27 mouse cellular contexts compared by ENCODE assay signal in genomic region chr1:164935477-164936044, GRCm38 (mm10). TPM values are rescaled to one million over a fixed set of nuclear protein-coding genes. Genes with fewer than 3 reads are reported as not detected.
DNase-seq lines count a peak whose midpoint lies in the region; ATAC-seq and TF ChIP-seq lines count a peak whose summit lies in the region.
"Had no signal": no experiment of that assay in that cellular context is flagged by ENCODE, and none has a peak within 500 bp of the region (broad histone marks: within the 10 kb centered on the region; RNA-seq: fewer than 3 reads in every experiment).

Xcl1 (minus strand) TSS chr1:164935527.

- peaks cover 3% of the 10 kb centered on the region; the same call in 1 of the 2 replicates for H3K4me1 ChIP-seq in heart, embryonic 10.5 days
- H3K4me1 ChIP-seq in intestine, embryonic 16.5 days (ENCODE audit: control insufficient read depth, insufficient read depth, low read length) = peaks cover 9% of the 10 kb centered on the region
- H3K4me1 ChIP-seq: embryonic facial prominence, embryonic 12.5 days; forebrain, embryonic 15.5 days; heart, embryonic 15.5 days; hindbrain, embryonic 15.5 days had no signal

- WGBS in heart, embryonic 10.5 days = 58% methylated on average over 9 of the region's 9 CpGs
- WGBS in intestine, embryonic 16.5 days = 64% methylated on average over 9 of the region's 9 CpGs

- peak; percentile 47 for DNase-seq in heart, embryonic 10.5 days (ENCODE audit: low spot score)
- DNase-seq in heart, adult 9 months (ENCODE audit: low spot score in 2 of 2) = no peak
- DNase-seq in T-cell, adult 2 months (ENCODE audit: low spot score) = peak; percentile 6
- DNase-seq in natural killer cell, adult 2 months (ENCODE audit: low spot score in 2 of 2) = peak; percentile 56 to 70
- no peak for DNase-seq in retina, embryonic 14.5 days (ENCODE audit: low spot score)
- DNase-seq in layer of hippocampus, adult 2 months (ENCODE audit: low spot score in 2 of 2) = no peak
- DNase-seq: adrenal gland, postnatal 25 days; B cell, adult 2 months; cerebellum, adult 18-20 months; cerebellum, adult 9-11 months; embryo, embryonic 11 days; gastrocnemius, postnatal 36 days; heart, adult 11 months had no signal

- H3K4me2 ChIP-seq in intestine, embryonic 16.5 days (ENCODE audit: low read depth, low read length) = no peak within 1 kb of the TSS
- H3K4me2 ChIP-seq: embryonic facial prominence, embryonic 12.5 days; forebrain, embryonic 15.5 days; heart, embryonic 11.5 days; heart, embryonic 15.5 days; hindbrain, embryonic 15.5 days had no signal

- H3K9ac ChIP-seq in intestine, embryonic 16.5 days (ENCODE audit: low read depth, low read length) = no peak within 1 kb of the TSS
- H3K9ac ChIP-seq: embryonic facial prominence, embryonic 12.5 days; forebrain, embryonic 15.5 days; heart, embryonic 15.5 days; hindbrain, embryonic 15.5 days had no signal

- H3K4me3 ChIP-seq in heart, embryonic 10.5 days = no peak within 1 kb of the TSS
- H3K4me3 ChIP-seq in intestine, embryonic 16.5 days (ENCODE audit: low read length) = no peak within 1 kb of the TSS
- no peak within 1 kb of the TSS for H3K4me3 ChIP-seq in layer of hippocampus, adult 2 months
- H3K4me3 ChIP-seq: embryonic facial prominence, embryonic 12.5 days; forebrain, embryonic 15.5 days; heart, embryonic 15.5 days; hindbrain, embryonic 15.5 days had no signal

- no peaks in the 10 kb centered on the region for H3K9me3 ChIP-seq in heart, embryonic 10.5 days
- H3K9me3 ChIP-seq in intestine, embryonic 16.5 days (ENCODE audit: control insufficient read depth, low read length) = no peaks in the 10 kb centered on the region
- H3K9me3 ChIP-seq: embryonic facial prominence, embryonic 12.5 days; forebrain, embryonic 15.5 days; heart, embryonic 15.5 days; hindbrain, embryonic 15.5 days had no signal

- H3K36me3 ChIP-seq in heart, embryonic 10.5 days = no peaks in the 10 kb centered on the region
- H3K36me3 ChIP-seq in intestine, embryonic 16.5 days (ENCODE audit: control insufficient read depth, insufficient read depth, low read length) = no peaks in the 10 kb centered on the region
- H3K36me3 ChIP-seq: embryonic facial prominence, embryonic 12.5 days; forebrain, embryonic 15.5 days; heart, embryonic 15.5 days; hindbrain, embryonic 15.5 days had no signal

- no peak for TF ChIP-seq CTCF in layer of hippocampus, adult 2 months (conservative IDR thresholded peaks at IDR 0.05)

- ATAC-seq in intestine, embryonic 16.5 days = peak; percentile 36; the same call in 1 of the 2 replicates
- ATAC-seq: activated CD4-positive, CD25-positive, alpha-beta regulatory T cell, adult 4 months; forebrain, embryonic 15.5 days had no signal

- H3K27me3 ChIP-seq in heart, embryonic 10.5 days (ENCODE audit: insufficient read depth, poor library complexity, severe bottlenecking) = no peaks in the 10 kb centered on the region
- H3K27me3 ChIP-seq in intestine, embryonic 16.5 days (replicated peaks; ENCODE audit: control insufficient read depth, insufficient read depth, low read length) = no peaks in the 10 kb centered on the region
- H3K27me3 ChIP-seq: embryonic facial prominence, embryonic 12.5 days; forebrain, embryonic 15.5 days; heart, embryonic 15.5 days; hindbrain, embryonic 15.5 days had no signal

- H3K27ac ChIP-seq in heart, embryonic 10.5 days = no peak within 1 kb of the TSS
- H3K27ac ChIP-seq in intestine, embryonic 16.5 days (ENCODE audit: low read length) = no peak within 1 kb of the TSS
- no peak within 1 kb of the TSS for H3K27ac ChIP-seq in layer of hippocampus, adult 2 months
- H3K27ac ChIP-seq: embryonic facial prominence, embryonic 12.5 days; forebrain, embryonic 15.5 days; heart, embryonic 15.5 days; hindbrain, embryonic 15.5 days had no signal

RNA-seq across cellular contexts. Expression of gene Xcl1, which starts in this region (rescaled TPM):
- polyA plus RNA-seq in heart, embryonic 10.5 days (2016; fragmentation: Nextera tagmentation; extraction: Ambion mirVana) = not detected in 2 replicates
- 0.46 and 1.1 TPM in 2 replicates for polyA plus RNA-seq in intestine, embryonic 16.5 days (2015; fragmentation: Nextera tagmentation; extraction: Ambion mirVana)
- not detected for total RNA-seq in layer of hippocampus, adult 2 months (2021)
- total RNA-seq: adrenal gland, adult 18-20 months; adrenal gland, postnatal 25 days; gastrocnemius, adult 8-10 months; gastrocnemius, postnatal 36 days; heart, postnatal 25 days; MEL had no signal
- polyA plus RNA-seq: embryonic facial prominence, embryonic 12.5 days; forebrain, embryonic 11.5 days; forebrain, embryonic 15.5 days; heart, embryonic 11.5 days; hindbrain, embryonic 11.5 days; hindbrain, embryonic 15.5 days; intestine, embryonic 14.5 days had no signal

Comparison
In these comparisons a context has a peak if more than half of its experiments do, and no peak if none do; other contexts are left out.
1. Peak in DNase-seq in heart, embryonic 10.5 days; RNA of the gene not detected or under 1 TPM.
2. DNase-seq: peak in T-cell, adult 2 months (single experiment) and natural killer cell, adult 2 months (2 of 2); none in heart, adult 9 months (0 of 2), retina, embryonic 14.5 days (single experiment) and layer of hippocampus, adult 2 months (0 of 2).